Comparison of ENCODE assay signal across 8 mouse cellular contexts in the genomic region with DNA sequence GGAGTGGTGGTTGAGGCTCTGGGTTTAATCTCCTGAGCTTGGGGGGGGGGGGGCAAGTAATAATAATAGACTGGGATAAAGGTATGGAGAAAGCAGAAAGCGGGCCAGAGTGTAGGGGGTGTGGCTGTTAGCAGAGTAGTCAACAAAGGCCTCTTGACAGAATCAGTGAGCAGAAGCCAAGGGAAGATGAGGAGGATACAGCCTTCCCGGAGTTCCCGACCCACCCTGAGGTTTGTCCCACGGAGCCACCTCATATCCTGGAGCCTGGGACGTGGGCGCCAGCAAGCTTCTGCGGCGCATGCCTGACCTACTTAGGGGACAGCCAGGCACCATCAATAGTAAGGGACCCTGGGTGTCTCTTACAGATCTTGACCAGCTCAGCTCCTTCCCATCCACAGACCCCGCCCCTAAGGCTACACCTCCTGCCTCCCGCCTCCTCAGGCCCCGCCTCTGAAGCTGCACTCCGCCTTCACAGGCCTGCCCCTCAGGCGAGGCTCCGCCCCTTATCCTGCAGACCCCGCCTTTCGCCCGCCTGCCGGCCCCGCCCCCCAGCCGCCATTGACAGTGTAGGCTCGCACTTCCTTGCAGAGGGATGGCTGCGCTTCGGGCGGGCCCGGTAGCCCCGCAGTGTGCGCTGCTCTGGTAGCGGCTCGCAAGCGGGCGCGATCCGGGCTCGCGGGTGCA. TPM values are rescaled to one million over a fixed set of nuclear protein-coding genes. Genes with fewer than 3 reads are reported as not detected.
DNase-seq lines count a peak whose midpoint lies in the region; ATAC-seq lines count a peak whose summit lies in the region.

A gene (plus strand): TSS at position 561 of the 684 bp plus-strand sequence.

- peak; percentile 96 for ATAC-seq in megakaryocyte progenitor cell, adult 5-6 weeks (replicated peaks; ENCODE audit: poor library complexity)

- peak; percentile 83 for DNase-seq in adipocyte (ENCODE audit: low spot score)
- peak; percentile 97 for DNase-seq in embryo, embryonic 10 days (ENCODE audit: low spot score)
- DNase-seq in gastrocnemius, postnatal 10 days = peak; percentile 97
- DNase-seq in induced T-regulatory cell, adult 2 months (ENCODE audit: low read depth) = peak; percentile 96
- peak; percentile 89 to 95 for DNase-seq in left cerebral cortex, adult 9 months (ENCODE audit: low spot score in 2 of 2)
- peak; percentile 95 for DNase-seq in right cerebral cortex, postnatal 14 days
- peak; percentile 99 for DNase-seq in urinary bladder, postnatal 36 days (ENCODE audit: low spot score in 2 of 2)

RNA-seq across cellular contexts. Expression of the gene that starts here (rescaled TPM):
- total RNA-seq in gastrocnemius, postnatal 10 days (2021) = 1 to 10 TPM; 2.9 to 3.9 TPM
- total RNA-seq in megakaryocyte progenitor cell, adult 5-6 weeks (2015) = 1.2 and 2.2 TPM in 2 replicates
- total RNA-seq in megakaryocyte progenitor cell, adult 5-6 weeks (2017) = 3.3 and 8.0 TPM in 2 replicates

Comparison
In these comparisons a context has a peak if more than half of its experiments do, and no peak if none do; other contexts are left out.
1. Peak in every context shown above with its lines: DNase-seq and ATAC-seq.